Mouse (Mus musculus) MEL-GATA-1-ER (cell line): Measurements from ENCODE around the gene Olfr698.
"Not testable (repeated sequence)": the region's sequence is repeated elsewhere in the genome, so short reads cannot be mapped to it uniquely, and the experiment has no call there.

Experiments
- DNase-seq: peaks from one replicate; pipeline ENCODE4 v3.0.0-alpha.2; 2012; ENCODE audit warnings: low read depth; ENCODE audit errors: extremely low read depth

The Olfr698 gene

DNA sequence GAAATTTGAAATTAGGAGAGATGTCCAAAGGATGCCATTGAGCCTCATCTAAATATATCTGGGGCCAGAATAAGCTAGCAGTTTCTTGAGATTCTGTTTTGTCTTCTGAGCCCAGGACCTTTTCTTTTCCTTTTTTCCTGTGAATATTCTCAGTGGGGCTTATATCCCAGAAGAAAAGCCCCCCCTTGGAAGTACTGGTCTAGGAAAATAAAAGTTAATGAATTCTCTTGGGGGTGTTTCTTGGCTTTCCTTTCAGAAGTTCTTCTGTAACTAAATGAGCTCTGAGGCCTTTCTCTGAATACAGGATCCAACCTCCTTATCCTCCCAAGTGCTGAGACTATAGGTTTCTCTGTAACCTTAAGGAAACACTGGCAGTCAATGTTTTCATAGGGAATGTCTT, at the start of gene Olfr698:
Gene Olfr698, minus strand, starts transcription at position 101 of the 400 bp plus-strand sequence.
- no peak for DNase-seq

DNA sequence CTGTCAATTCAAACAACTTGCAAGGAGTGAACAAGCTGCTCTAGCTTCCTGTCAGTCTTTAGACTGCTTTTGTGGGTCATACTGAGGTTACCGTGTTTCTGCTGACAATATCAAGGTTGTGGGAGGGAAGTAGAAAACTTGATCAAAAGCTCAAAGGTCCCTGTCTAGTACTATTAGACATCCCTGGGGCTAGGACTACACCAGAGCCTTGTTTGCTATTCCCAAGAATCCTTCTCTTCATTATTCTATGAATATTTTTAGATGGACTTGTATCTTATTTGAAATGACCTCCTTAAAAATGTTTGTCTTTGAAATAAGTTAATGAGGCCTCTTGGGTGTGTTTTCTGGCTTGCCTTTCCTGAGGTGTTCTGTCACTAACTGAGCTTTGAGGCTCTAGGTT, 37.9 kb upstream of the Olfr698 start, which contains the start of gene Olfr699:
Gene Olfr699, minus strand, starts transcription at position 101 of the 400 bp plus-strand sequence.
- no peak for DNase-seq

GRCm38 (mm10) chr7:106788330-106788729, 33.1 kb upstream of the Olfr698 start:
- DNase-seq = no peak

GRCm38 (mm10) chr7:106761008-106761407, 5.8 kb upstream of the Olfr698 start:
- not testable (repeated sequence) for DNase-seq

- no peak for DNase-seq
Observed at GRCm38 (mm10) chr7:106758800-106759199, 3.6 kb upstream of the Olfr698 start.

DNA sequence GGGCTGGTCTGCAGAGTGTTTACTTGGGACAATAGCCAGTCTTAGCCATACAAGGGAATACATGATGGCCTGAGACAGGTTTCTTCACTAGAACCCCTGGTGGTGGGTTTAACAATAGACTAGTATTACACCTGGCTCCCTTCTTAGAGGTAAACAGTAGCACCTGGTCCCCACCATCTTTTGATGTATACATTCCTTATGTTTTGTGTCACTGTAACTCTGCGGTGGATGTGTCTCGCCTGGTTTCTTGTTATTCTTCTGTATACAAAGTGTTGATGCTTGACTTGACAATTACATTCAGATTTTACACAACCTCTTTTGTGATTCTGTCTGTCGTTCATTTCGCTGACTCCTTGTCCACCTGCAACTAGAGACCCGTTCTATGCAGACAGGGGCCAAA, 9.4 kb downstream of the Olfr698 start:
- no peak for DNase-seq

- no peak for DNase-seq
Observed at GRCm38 (mm10) chr7:106742343-106742742, 12.9 kb downstream of the Olfr698 start, which contains the start of gene Olfr697. TSS of gene Olfr697 (minus strand) at chr7:106742443.

- no peak for DNase-seq
Observed at GRCm38 (mm10) chr7:106737028-106737427, 18.2 kb downstream of the Olfr698 start.

DNA sequence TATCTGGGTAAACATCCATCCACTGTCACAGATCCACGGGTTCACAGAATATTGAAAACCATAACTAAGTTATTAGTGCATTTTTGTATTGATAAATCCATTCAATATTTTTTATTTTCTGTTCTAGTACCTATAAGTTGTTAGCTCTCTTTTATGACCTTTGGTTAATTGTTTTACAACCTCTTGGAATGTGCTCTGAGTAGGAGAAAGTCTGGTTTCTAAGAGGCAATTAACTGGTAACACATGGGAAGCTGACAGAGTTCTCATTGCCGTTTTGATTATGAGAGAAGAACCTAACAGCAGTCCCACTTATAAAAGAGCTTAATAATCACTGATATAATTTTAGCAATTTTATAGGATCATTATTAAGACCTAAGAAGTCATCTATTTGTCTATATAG, 21.5 kb downstream of the Olfr698 start:
- no peak for DNase-seq

DNA sequence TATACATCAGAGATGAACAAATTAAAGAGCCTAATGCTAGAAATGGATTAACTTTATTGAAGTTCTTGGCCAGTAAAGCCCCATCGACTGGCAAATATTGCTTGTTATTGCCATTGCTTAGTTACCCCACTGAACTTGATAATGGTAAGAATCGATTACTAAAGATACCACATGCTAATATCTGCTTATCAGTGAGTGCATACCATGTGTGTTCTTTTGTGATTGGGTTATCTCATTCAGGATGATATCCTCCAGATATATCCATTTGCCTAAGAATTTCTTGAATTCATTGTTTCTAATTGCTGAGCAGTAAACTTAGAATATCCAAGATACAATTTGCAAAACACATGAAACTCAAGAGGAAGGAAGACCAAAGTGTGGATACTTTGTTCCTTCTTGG, 29.5 kb downstream of the Olfr698 start:
- DNase-seq = not testable (repeated sequence)

- no peak for DNase-seq
Observed at GRCm38 (mm10) chr7:106716296-106716695, 38.9 kb downstream of the Olfr698 start, which contains the start of gene Olfr695. TSS of gene Olfr695 (minus strand) at chr7:106716396.

DNA sequence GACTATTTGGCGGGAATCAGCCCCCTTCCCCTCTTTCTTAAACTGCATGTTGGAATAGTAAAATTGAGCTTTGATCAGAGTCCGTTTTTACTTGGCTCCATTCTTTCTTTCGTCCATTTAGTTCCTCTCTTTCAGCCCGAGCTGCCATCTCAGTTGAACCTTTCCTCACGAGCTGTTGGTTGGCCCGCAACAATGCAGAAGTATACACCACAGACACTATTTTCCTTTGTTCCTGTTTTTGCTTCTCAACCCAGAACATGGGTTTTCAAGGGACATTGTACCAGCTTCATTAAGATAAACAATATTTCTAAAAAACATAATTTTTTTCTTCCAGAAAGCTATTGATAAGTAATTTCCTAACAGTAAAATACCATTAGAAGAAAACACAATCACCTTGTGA, 43.7 kb downstream of the Olfr698 start:
- DNase-seq = no peak

DNA sequence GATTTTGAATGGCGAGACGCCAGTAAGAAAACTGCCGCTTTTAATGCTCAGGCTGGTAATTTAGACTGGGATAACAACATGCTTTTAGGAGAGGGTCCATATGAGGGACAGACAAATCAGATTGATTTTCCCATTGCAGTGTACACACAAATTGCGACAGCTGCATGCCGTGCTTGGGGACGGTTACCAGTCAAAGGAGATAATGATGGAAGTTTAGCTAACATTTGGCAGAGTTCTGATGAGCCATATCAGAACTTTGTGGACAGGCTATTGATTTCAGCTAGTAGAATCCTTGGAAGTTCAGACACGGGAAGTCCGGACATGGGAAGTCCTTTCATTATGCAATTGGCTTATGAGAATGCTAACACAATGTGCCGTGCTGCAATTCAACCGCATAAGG, 47.5 kb downstream of the Olfr698 start:
- DNase-seq = not testable (repeated sequence)
